Mouse (Mus musculus) bone marrow, adult 2 months (tissue): ENCODE measurements around the gene Tnk1.

Source experiments
- CTCF ChIP-seq: fragments of 200-500 bp; IDR thresholded peaks from 2 replicates; pipeline ENCODE4 v1.5.1; 2011; ENCODE audit warnings: low read length, control low read depth; ENCODE audit not compliant: control insufficient read depth, insufficient read depth
- POLR2A ChIP-seq: fragments of 200-500 bp; IDR thresholded peaks from 2 replicates; pipeline ENCODE4 v1.6.1; 2011; ENCODE audit warnings: low read depth, mild to moderate bottlenecking, control low read depth, low read length, borderline replicate concordance; ENCODE audit not compliant: control insufficient read depth

DNA sequence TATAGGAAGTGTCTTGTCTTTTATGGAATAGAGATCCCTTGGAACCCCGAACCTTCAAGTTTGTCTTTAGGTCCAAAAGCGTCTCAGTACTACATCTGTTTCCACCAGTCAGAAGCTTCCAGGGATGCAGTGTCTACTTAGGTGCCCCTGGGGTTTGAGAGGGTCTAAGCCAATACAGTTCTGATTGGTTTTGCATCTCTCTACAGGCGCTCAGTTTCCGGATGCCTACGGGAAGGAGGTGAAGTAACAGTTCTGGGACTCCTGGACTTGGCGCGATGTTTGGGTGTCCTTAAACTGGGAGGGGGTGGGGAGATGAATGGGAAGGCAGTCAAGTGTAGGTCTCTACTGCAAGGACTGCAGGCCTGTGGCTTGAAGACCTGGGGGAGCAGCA lies 19.8 kb downstream of the Tnk1 start:
- TF ChIP-seq POLR2A = no peak
- TF ChIP-seq CTCF = no peak
